Mouse (Mus musculus) MEL-GATA-1-ER (cell line): ENCODE data around the gene Skil.
"Not testable (repeated sequence)": the region's sequence is repeated elsewhere in the genome, so short reads cannot be mapped to it uniquely, and the experiment has no call there.

Source experiments
- DNase-seq: peaks from one replicate; pipeline ENCODE4 v3.0.0-alpha.2; 2012; ENCODE audit warnings: low read depth; ENCODE audit errors: extremely low read depth

The Skil gene

GRCm38 (mm10) chr3:31126848-31127247 lies 32.0 kb downstream of the Skil start:
- DNase-seq = no peak

- DNase-seq = no peak
Observed at GRCm38 (mm10) chr3:31129766-31130165, 34.9 kb downstream of the Skil start.

- DNase-seq = no peak
Observed at GRCm38 (mm10) chr3:31133664-31134063, 38.8 kb downstream of the Skil start.

- no peak for DNase-seq
Observed at GRCm38 (mm10) chr3:31134246-31134645, 39.4 kb downstream of the Skil start.

GRCm38 (mm10) chr3:31134696-31135095 lies 39.8 kb downstream of the Skil start:
- no peak for DNase-seq

- not testable (repeated sequence) for DNase-seq
Observed at GRCm38 (mm10) chr3:31136591-31136990, 41.7 kb downstream of the Skil start.

- DNase-seq = peak; percentile 81
Observed at GRCm38 (mm10) chr3:31138454-31139424, 43.9 kb downstream of the Skil start.

- no peak for DNase-seq
Observed at GRCm38 (mm10) chr3:31141621-31142020, 46.8 kb downstream of the Skil start.

- DNase-seq = not testable (repeated sequence)
Observed at GRCm38 (mm10) chr3:31145222-31145621, 50.4 kb downstream of the Skil start.

- DNase-seq = peak; percentile 74
Observed at GRCm38 (mm10) chr3:31145641-31146290, 50.9 kb downstream of the Skil start.

GRCm38 (mm10) chr3:31148595-31148994 lies 53.7 kb downstream of the Skil start:
- no peak for DNase-seq

GRCm38 (mm10) chr3:31149706-31150105 lies 54.8 kb downstream of the Skil start, which contains the start of gene Cldn11:
Gene Cldn11, plus strand, starts transcription at chr3:31149920.
- no peak for DNase-seq

GRCm38 (mm10) chr3:31152108-31152507 lies 57.2 kb downstream of the Skil start:
- no peak for DNase-seq

- no peak for DNase-seq
Observed at GRCm38 (mm10) chr3:31156126-31156525, 61.3 kb downstream of the Skil start.

GRCm38 (mm10) chr3:31157776-31158175 lies 62.9 kb downstream of the Skil start:
- DNase-seq = no peak

GRCm38 (mm10) chr3:31160046-31160445 lies 65.2 kb downstream of the Skil start:
- no peak for DNase-seq

GRCm38 (mm10) chr3:31161336-31161735 lies 66.5 kb downstream of the Skil start:
- no peak for DNase-seq

GRCm38 (mm10) chr3:31162860-31163259 lies 68.0 kb downstream of the Skil start:
- DNase-seq = no peak

GRCm38 (mm10) chr3:31165803-31166202 lies 70.9 kb downstream of the Skil start:
- no peak for DNase-seq

GRCm38 (mm10) chr3:31166365-31166871 lies 71.6 kb downstream of the Skil start:
- DNase-seq = no peak
